Mouse (Mus musculus) erythroblast, embryonic 14.5 days (primary cell): ENCODE results near the gene Gm43517.

Experiments
- GATA1 ChIP-seq: IDR thresholded peaks from 2 replicates; pipeline ENCODE4 v1.6.1; 2012; ENCODE audit warnings: low read length, inconsistent platforms, mixed read lengths
- TAL1 ChIP-seq: IDR thresholded peaks from 3 replicates; pipeline ENCODE4 v1.6.1; 2012; ENCODE audit warnings: low read length, inconsistent platforms, mixed read lengths

- TF ChIP-seq TAL1: no peak
- no peak for TF ChIP-seq GATA1
Observed at GRCm38 (mm10) chr12:49387856-49388598, 3.1 kb downstream of the Gm43517 start.
